Mouse (Mus musculus) bone marrow macrophage, adult 2 months (primary cell): ENCODE measurements around the gene Nrm.

ENCODE experiments used
- CTCF ChIP-seq: IDR thresholded peaks from 2 replicates; pipeline ENCODE4 v1.5.1; 2012; ENCODE audit warnings: low read depth, mild to moderate bottlenecking, low read length, moderate library complexity
- POLR2A ChIP-seq: IDR thresholded peaks from 2 replicates; pipeline ENCODE4 v1.6.1; 2012; ENCODE audit warnings: mild to moderate bottlenecking, low read depth, low read length, borderline replicate concordance

- TF ChIP-seq POLR2A, result no peak
- no peak for TF ChIP-seq CTCF
These were observed 44.4 kb upstream of the Nrm start for GRCm38 (mm10) chr17:35816686-35817085.
